Mouse (Mus musculus): ENCODE results near the gene Arhgef12. TPM values are rescaled to one million over a fixed set of nuclear protein-coding genes. Genes with fewer than 3 reads are reported as not detected.

Gene Arhgef12
- polyA plus RNA-seq, 1 experiment from 2014 or later = 13.9 TPM

- no peaks in the 10 kb centered on the region for H3K4me1 ChIP-seq (ENCODE audit: insufficient read depth, low read depth, low read length)
- no peaks in the 10 kb centered on the region for H3K9me3 ChIP-seq (ENCODE audit: low read length)
- H3K9ac ChIP-seq (replicated peaks; ENCODE audit: low read depth) = no peak overlapping the region
- no peak overlapping the region for H3K4me2 ChIP-seq (replicated peaks; ENCODE audit: low read depth, low read length)
- DNase-seq (ENCODE audit: low spot score) = peak; percentile 34
- H3K4me3 ChIP-seq (ENCODE audit: low read depth, low read length) = no peak overlapping the region
- H3K36me3 ChIP-seq (ENCODE audit: insufficient read depth, low read length) = peaks cover 20% of the 10 kb centered on the region
- no peaks in the 10 kb centered on the region for H3K27me3 ChIP-seq (replicated peaks; ENCODE audit: insufficient read depth, low read length)
- peak; percentile 41 for ATAC-seq
- 66% methylated on average over 5 of the region's 5 CpGs for WGBS
- no peak overlapping the region for H3K27ac ChIP-seq (ENCODE audit: low read length)
- TF ChIP-seq CTCF (IDR thresholded peaks at IDR 0.05) = no peak
- no peak for TF ChIP-seq EP300 (IDR thresholded peaks at IDR 0.05)
Measured at GRCm38 (mm10) chr9:43021515-43022251, 85.4 kb downstream of the Arhgef12 start.

- Histone ChIP-seq H3K27ac (ENCODE audit: low read length) (no peak overlapping the region), H3K27me3 (replicated peaks; ENCODE audit: insufficient read depth, low read length) (no peaks in the 10 kb centered on the region), H3K9ac (replicated peaks; ENCODE audit: low read depth) (no peak overlapping the region), H3K9me3 (ENCODE audit: low read length) (no peaks in the 10 kb centered on the region), H3K4me2 (replicated peaks; ENCODE audit: low read depth, low read length) (no peak overlapping the region), H3K36me3 (ENCODE audit: insufficient read depth, low read length) (peaks cover 15% of the 10 kb centered on the region), H3K4me3 (ENCODE audit: low read depth, low read length) (no peak overlapping the region), H3K4me1 (ENCODE audit: insufficient read depth, low read depth, low read length) (no peaks in the 10 kb centered on the region)
- TF ChIP-seq EP300 (IDR thresholded peaks at IDR 0.05) (no peak), CTCF (IDR thresholded peaks at IDR 0.05) (no peak)
- WGBS = 91% methylated on average over 9 of the region's 9 CpGs
- ATAC-seq = no peak
- no peak for DNase-seq (ENCODE audit: low spot score)
Measured at GRCm38 (mm10) chr9:43019656-43020055, 87.4 kb downstream of the Arhgef12 start.

GRCm38 (mm10) chr9:43015786-43016185 is 91.3 kb downstream of the Arhgef12 start:
- no peak overlapping the region for H3K9ac ChIP-seq (replicated peaks; ENCODE audit: low read depth)
- DNase-seq (ENCODE audit: low spot score) = no peak
- H3K27ac ChIP-seq (ENCODE audit: low read length) = no peak overlapping the region
- TF ChIP-seq EP300 (IDR thresholded peaks at IDR 0.05) (no peak), CTCF (IDR thresholded peaks at IDR 0.05) (peak; percentile 62)
- no peaks in the 10 kb centered on the region for H3K4me1 ChIP-seq (ENCODE audit: insufficient read depth, low read depth, low read length)
- WGBS = 86% methylated on average over 5 of the region's 5 CpGs
- H3K4me3 ChIP-seq (ENCODE audit: low read depth, low read length) = no peak overlapping the region
- H3K27me3 ChIP-seq (replicated peaks; ENCODE audit: insufficient read depth, low read length) = no peaks in the 10 kb centered on the region
- H3K36me3 ChIP-seq (ENCODE audit: insufficient read depth, low read length) = peaks cover 24% of the 10 kb centered on the region
- peak; percentile 30; the same call in 1 of the 2 replicates for ATAC-seq
- no peaks in the 10 kb centered on the region for H3K9me3 ChIP-seq (ENCODE audit: low read length)
- no peak overlapping the region for H3K4me2 ChIP-seq (replicated peaks; ENCODE audit: low read depth, low read length)

- Histone ChIP-seq H3K4me1 (ENCODE audit: insufficient read depth, low read depth, low read length) (no peaks in the 10 kb centered on the region), H3K27me3 (replicated peaks; ENCODE audit: insufficient read depth, low read length) (no peaks in the 10 kb centered on the region), H3K36me3 (ENCODE audit: insufficient read depth, low read length) (peaks cover 24% of the 10 kb centered on the region), H3K4me2 (replicated peaks; ENCODE audit: low read depth, low read length) (no peak overlapping the region), H3K4me3 (ENCODE audit: low read depth, low read length) (no peak overlapping the region), H3K9ac (replicated peaks; ENCODE audit: low read depth) (no peak overlapping the region), H3K27ac (ENCODE audit: low read length) (no peak overlapping the region), H3K9me3 (ENCODE audit: low read length) (no peaks in the 10 kb centered on the region)
- TF ChIP-seq EP300 (IDR thresholded peaks at IDR 0.05) (no peak), CTCF (IDR thresholded peaks at IDR 0.05) (no peak)
- 73% methylated on average over 2 of the region's 2 CpGs for WGBS
- no peak for DNase-seq (ENCODE audit: low spot score)
- no peak for ATAC-seq
Measured at GRCm38 (mm10) chr9:43015366-43015765, 91.7 kb downstream of the Arhgef12 start.

GRCm38 (mm10) chr9:43014886-43015285 is 92.2 kb downstream of the Arhgef12 start:
- no peaks in the 10 kb centered on the region for H3K27me3 ChIP-seq (replicated peaks; ENCODE audit: insufficient read depth, low read length)
- DNase-seq (ENCODE audit: low spot score) = no peak
- ATAC-seq = no peak
- no peak overlapping the region for H3K27ac ChIP-seq (ENCODE audit: low read length)
- TF ChIP-seq CTCF (IDR thresholded peaks at IDR 0.05) (no peak), EP300 (IDR thresholded peaks at IDR 0.05) (no peak)
- H3K36me3 ChIP-seq (ENCODE audit: insufficient read depth, low read length) = peaks cover 25% of the 10 kb centered on the region
- H3K9ac ChIP-seq (replicated peaks; ENCODE audit: low read depth) = no peak overlapping the region
- H3K4me3 ChIP-seq (ENCODE audit: low read depth, low read length) = no peak overlapping the region
- no peaks in the 10 kb centered on the region for H3K4me1 ChIP-seq (ENCODE audit: insufficient read depth, low read depth, low read length)
- H3K4me2 ChIP-seq (replicated peaks; ENCODE audit: low read depth, low read length) = no peak overlapping the region
- H3K9me3 ChIP-seq (ENCODE audit: low read length) = no peaks in the 10 kb centered on the region
- WGBS = 91% methylated on average over 1 of the region's 1 CpGs

GRCm38 (mm10) chr9:43012541-43012940 is 94.5 kb downstream of the Arhgef12 start:
- H3K4me2 ChIP-seq (replicated peaks; ENCODE audit: low read depth, low read length) = no peak overlapping the region
- WGBS = 43% methylated on average over 5 of the region's 5 CpGs
- no peak overlapping the region for H3K9ac ChIP-seq (replicated peaks; ENCODE audit: low read depth)
- no peak overlapping the region for H3K4me3 ChIP-seq (ENCODE audit: low read depth, low read length)
- TF ChIP-seq EP300 (IDR thresholded peaks at IDR 0.05) = no peak
- TF ChIP-seq CTCF (IDR thresholded peaks at IDR 0.05) = no peak
- DNase-seq (ENCODE audit: low spot score) (peak; percentile 19), ATAC-seq (no peak)
- peaks cover 21% of the 10 kb centered on the region; the same call in 1 of the 2 replicates for H3K36me3 ChIP-seq (ENCODE audit: insufficient read depth, low read length)
- H3K27ac ChIP-seq (ENCODE audit: low read length) = no peak overlapping the region
- no peaks in the 10 kb centered on the region for H3K27me3 ChIP-seq (replicated peaks; ENCODE audit: insufficient read depth, low read length)
- H3K9me3 ChIP-seq (ENCODE audit: low read length) = no peaks in the 10 kb centered on the region
- H3K4me1 ChIP-seq (ENCODE audit: insufficient read depth, low read depth, low read length) = no peaks in the 10 kb centered on the region
